Mouse (Mus musculus): ENCODE measurements around the gene Scrg1.

GRCm38 (mm10) chr8:57512141-57513056 is 56.7 kb downstream of the Scrg1 start:
- TF ChIP-seq CTCF (IDR thresholded peaks at IDR 0.05) (no peak), POLR2A (IDR thresholded peaks at IDR 0.05; ENCODE audit: insufficient read depth, low read depth, low read length) (no peak)
